11 mouse cellular contexts compared by ENCODE assay signal in the genomic region with DNA sequence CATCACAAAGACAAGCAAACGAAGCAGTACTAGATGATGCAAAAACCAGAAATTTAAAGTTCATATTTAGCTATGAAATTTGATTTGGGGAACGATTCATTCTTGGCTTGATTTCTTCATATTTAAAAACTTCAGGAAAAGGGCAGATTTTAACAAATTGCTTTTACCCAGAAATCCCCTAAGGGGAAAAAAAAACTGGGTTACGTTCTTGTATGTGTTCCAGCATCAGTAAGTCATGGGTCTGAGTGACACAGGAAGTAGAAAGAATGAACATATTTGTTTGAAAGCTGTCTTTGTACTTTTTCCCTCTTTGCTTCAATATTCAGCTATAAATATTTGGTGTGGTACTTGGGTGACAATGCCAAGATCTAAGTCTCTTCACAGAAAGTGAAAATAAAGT.
"Had no signal": no experiment of that assay in that cellular context is flagged by ENCODE, and none has a peak within 500 bp of the region (broad histone marks: within the 10 kb centered on the region; RNA-seq: fewer than 3 reads in every experiment).

No protein-coding gene starts in this region.

- DNase-seq: gastrocnemius, adult 2 months; gastrocnemius, postnatal 10 days; gastrocnemius, postnatal 25 days; heart, postnatal 10 days; heart, postnatal 4 days; kidney, adult 8-10 months; kidney, postnatal 10 days; kidney, postnatal 25 days; kidney, postnatal 4 days; left cerebral cortex, postnatal 4 days; lung, adult 18-20 months had no signal
